Mouse (Mus musculus) liver, embryonic 15.5 days (tissue): ENCODE data around the gene Ralgapa2. TPM values are rescaled to one million over a fixed set of nuclear protein-coding genes. Genes with fewer than 3 reads are reported as not detected.

ENCODE experiments used
- ATAC-seq: fragments of 200-750 bp; cut with Nextera tagmentation; 2 replicates; pipeline ENCODE4 v1.8.0; 2017; ENCODE audit warnings: moderate number of reproducible peaks, mild to moderate bottlenecking, moderate library complexity; ENCODE audit not compliant: insufficient read depth
- H3K27ac ChIP-seq: fragments of 300-500 bp; sonication (generic); replicated peaks from 2 replicates; pipeline ENCODE4 v1.5.1; 2015; ENCODE audit warnings: mild to moderate bottlenecking, inconsistent platforms
- H3K27me3 ChIP-seq: fragments of 300-500 bp; sonication (generic); 2 replicates; pipeline ENCODE4 v1.6.1; 2015; ENCODE audit warnings: mild to moderate bottlenecking, inconsistent platforms
- H3K36me3 ChIP-seq: fragments of 300-500 bp; sonication (generic); replicated peaks from 2 replicates; pipeline ENCODE4 v1.6.1; 2015; ENCODE audit warnings: moderate library complexity, mild to moderate bottlenecking, inconsistent platforms
- H3K4me1 ChIP-seq: fragments of 300-500 bp; sonication (generic); replicated peaks from 2 replicates; pipeline ENCODE4 v1.6.1; 2015; ENCODE audit warnings: inconsistent platforms
- H3K4me2 ChIP-seq: fragments of 300-500 bp; sonication (generic); 2 replicates; pipeline ENCODE4 v1.6.1; 2015; ENCODE audit warnings: moderate library complexity, mild to moderate bottlenecking, inconsistent platforms
- H3K4me3 ChIP-seq: fragments of 300-500 bp; sonication (generic); replicated peaks from 2 replicates; pipeline ENCODE4 v1.5.1; 2015; ENCODE audit warnings: mild to moderate bottlenecking, inconsistent platforms
- H3K9ac ChIP-seq: fragments of 300-500 bp; sonication (generic); 2 replicates; pipeline ENCODE4 v1.6.1; 2015; ENCODE audit warnings: moderate library complexity, mild to moderate bottlenecking, inconsistent platforms
- H3K9me3 ChIP-seq: fragments of 300-500 bp; sonication (generic); replicated peaks from 2 replicates; pipeline ENCODE4 v1.6.1; 2016; ENCODE audit warnings: inconsistent platforms
- WGBS: fragments of 180-500 bp; shearing (Covaris S2); methylation state at CpG from one replicate; pipeline ENCODE4 v1.1.7; 2015; ENCODE audit warnings: mixed read lengths; ENCODE audit not compliant: insufficient replicate concordance; 5-methylcytosine and 5-hydroxymethylcytosine counted together
- polyA plus RNA-seq: library from polyadenylated mRNA; unstranded; fragments of >200 nt; fragmentation: Nextera tagmentation; extraction: Ambion mirVana; gene quantifications from 2 replicates; pipeline ENCODE4 v1.2.1, GENCODE M21; 2015

Ralgapa2 gene
- polyA plus RNA-seq: 3.5 and 6.6 TPM in 2 replicates

DNA sequence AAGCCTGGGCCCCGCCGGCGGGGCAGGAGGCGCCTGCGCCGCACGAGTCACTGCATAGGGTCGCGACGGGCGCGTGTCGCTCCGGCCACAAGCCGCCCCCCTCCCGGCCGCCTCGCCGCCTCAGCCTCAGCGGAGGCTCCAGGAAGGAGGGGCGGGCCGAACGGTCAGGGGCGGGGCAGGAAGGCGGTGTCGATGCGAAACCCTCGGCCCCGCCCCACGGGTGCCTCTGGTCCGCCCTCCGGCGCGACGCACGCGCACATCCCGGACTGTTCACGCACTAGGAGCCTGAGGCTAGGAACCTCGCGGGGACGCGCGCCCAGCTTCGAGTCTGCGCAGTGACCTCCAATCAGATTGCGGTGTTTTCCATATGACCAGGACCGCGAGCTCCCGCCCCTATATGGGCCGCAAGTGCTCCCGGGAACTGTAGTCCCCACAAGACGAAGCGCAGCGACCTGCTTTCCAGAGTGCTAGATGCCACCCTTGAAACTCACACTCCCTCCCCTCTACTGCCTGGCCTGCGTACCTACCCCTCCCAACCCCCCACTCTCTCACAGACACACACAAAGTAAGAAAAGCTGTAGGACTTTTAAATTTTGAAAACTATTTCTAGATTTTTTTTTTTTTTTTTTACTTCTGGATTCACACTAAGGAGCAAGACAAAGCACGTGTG lies at the start of gene Ralgapa2:
Ralgapa2 (minus strand) TSS at position 434 of the 670 bp plus-strand sequence.
- under 1% methylated on average over 57 of the region's 57 CpGs for WGBS
- Histone ChIP-seq H3K9me3 (no peaks in the 10 kb centered on the region), H3K9ac (peak within 1 kb of the TSS; percentile 89), H3K4me1 (peaks cover 28% of the 10 kb centered on the region), H3K36me3 (no peaks in the 10 kb centered on the region), H3K4me2 (peak within 1 kb of the TSS; percentile 98), H3K4me3 (peak within 1 kb of the TSS; percentile 82), H3K27me3 (no peaks in the 10 kb centered on the region), H3K27ac (peak within 1 kb of the TSS; percentile 72)
- peak; percentile 99 for ATAC-seq

DNA sequence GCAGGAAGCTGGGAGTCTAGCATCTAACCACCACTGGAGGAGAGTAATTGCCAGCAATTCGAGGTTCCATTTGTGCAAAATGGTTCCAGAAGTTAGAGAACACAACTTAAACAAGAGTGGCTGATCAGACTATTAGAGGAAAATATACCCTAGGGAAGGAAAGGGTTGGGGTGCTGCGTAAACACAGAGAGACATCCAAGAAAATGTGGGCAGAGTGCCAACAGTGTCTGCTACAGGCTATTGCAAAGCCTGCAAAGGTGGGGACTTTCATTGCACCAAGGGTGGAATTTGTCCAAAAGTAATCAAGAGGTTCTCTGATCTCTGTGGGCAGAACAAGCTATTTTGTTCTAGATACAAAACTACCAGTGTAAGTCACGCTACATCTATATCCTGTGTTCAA lies 49.4 kb upstream of the Ralgapa2 start:
- Histone ChIP-seq H3K36me3 (no peaks in the 10 kb centered on the region), H3K9me3 (no peaks in the 10 kb centered on the region), H3K9ac (no peak overlapping the region), H3K4me2 (no peak overlapping the region), H3K27me3 (no peaks in the 10 kb centered on the region), H3K4me1 (peaks cover 6% of the 10 kb centered on the region; the same call in 1 of the 2 replicates), H3K27ac (no peak overlapping the region), H3K4me3 (no peak overlapping the region)
- ATAC-seq: no peak
- WGBS: 47% methylated on average over 3 of the region's 3 CpGs

DNA sequence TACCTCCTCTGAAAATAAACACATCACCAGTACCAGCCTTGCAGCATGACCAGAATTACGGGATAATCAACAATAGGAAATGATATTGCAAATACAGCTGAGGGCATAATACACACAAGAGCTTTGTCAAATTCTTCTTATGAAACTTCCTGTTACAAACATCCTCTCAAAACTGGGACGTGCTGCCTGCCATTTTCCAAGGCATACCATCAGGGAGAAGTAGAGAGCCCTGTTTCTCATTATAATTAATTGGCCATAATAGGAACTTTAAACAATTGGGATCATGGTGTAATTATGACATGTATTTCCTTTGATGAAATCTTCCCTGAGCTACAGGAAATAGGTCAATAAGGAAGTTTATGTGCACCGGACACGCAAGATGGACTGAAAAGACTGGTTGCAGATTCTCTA lies 48.5 kb upstream of the Ralgapa2 start:
- H3K9me3 ChIP-seq: no peaks in the 10 kb centered on the region
- no peak overlapping the region for H3K27ac ChIP-seq
- WGBS: 37% methylated on average over 4 of the region's 4 CpGs
- ATAC-seq: no peak
- no peaks in the 10 kb centered on the region for H3K36me3 ChIP-seq
- H3K27me3 ChIP-seq: no peaks in the 10 kb centered on the region
- H3K4me2 ChIP-seq: no peak overlapping the region
- H3K9ac ChIP-seq: no peak overlapping the region
- peaks cover 6% of the 10 kb centered on the region; the same call in 1 of the 2 replicates for H3K4me1 ChIP-seq
- no peak overlapping the region for H3K4me3 ChIP-seq

DNA sequence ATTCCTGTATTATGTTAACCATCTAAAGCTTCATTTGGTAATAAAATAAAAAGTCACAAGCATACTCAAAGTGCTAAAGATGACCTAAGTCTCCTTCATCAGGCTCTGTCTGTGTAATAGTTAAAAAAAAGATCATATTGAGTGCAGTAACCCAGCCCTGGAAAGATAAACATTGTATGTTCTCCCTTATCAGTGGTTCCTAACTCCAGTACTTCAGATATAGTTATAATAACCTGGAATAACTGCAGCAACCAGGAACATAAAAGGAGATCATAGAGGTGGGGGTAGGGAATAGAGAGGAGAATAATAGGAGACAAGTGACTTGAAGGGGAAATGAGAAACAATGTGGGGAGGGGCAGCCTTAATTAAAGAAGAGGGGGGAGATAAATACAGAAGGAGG lies 44.0 kb upstream of the Ralgapa2 start:
- Histone ChIP-seq H3K4me1 (no peaks in the 10 kb centered on the region), H3K4me3 (no peak overlapping the region), H3K36me3 (no peaks in the 10 kb centered on the region), H3K27me3 (no peaks in the 10 kb centered on the region), H3K4me2 (no peak overlapping the region), H3K9me3 (no peaks in the 10 kb centered on the region), H3K27ac (no peak overlapping the region), H3K9ac (no peak overlapping the region)
- ATAC-seq: no peak

DNA sequence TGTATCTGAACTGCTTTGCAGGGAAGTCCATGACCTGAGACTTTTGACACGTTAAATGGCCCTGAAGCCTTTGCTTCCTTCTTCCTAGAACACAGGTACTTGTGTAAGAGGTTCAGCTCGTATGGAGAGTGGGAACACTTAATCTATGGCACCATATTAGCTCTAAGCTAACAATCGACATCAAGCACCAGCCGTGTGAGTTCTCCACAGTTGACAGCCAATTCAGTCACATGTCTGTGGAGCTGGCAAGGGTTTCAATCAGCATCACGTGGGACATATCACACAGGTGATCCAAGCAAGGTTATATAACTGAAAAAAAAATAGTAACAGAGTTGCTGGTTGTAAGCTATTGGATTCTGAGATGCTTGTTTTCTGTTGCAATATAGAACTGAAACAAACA lies 43.2 kb upstream of the Ralgapa2 start:
- Histone ChIP-seq H3K9me3 (no peaks in the 10 kb centered on the region), H3K36me3 (no peaks in the 10 kb centered on the region), H3K4me3 (no peak overlapping the region), H3K9ac (no peak overlapping the region), H3K4me2 (no peak overlapping the region), H3K27ac (no peak overlapping the region), H3K27me3 (no peaks in the 10 kb centered on the region), H3K4me1 (no peaks in the 10 kb centered on the region)
- 44% methylated on average over 5 of the region's 5 CpGs for WGBS
- ATAC-seq: no peak

DNA sequence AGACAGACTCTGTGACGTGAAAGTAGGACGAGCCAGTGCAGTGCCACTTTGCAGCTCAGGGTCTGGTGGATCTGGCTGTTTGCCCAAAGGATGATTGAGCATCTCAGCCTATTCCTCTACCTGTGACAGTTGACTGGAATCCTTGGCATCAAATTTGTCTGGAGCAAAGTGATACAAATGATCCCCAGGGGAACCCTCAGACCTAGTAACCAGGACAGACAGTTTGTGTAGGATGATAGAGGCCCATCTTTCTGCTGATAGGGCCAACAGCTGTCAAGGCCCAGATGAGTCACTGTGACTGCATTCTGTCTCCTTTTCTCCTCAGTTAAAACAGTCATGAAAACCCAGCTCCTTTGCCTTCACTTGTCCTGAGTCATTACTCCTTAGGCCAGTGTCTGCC lies 41.6 kb upstream of the Ralgapa2 start:
- Histone ChIP-seq H3K4me2 (no peak overlapping the region), H3K27me3 (no peaks in the 10 kb centered on the region), H3K27ac (no peak overlapping the region), H3K4me1 (no peaks in the 10 kb centered on the region), H3K9ac (no peak overlapping the region), H3K36me3 (no peaks in the 10 kb centered on the region), H3K9me3 (no peaks in the 10 kb centered on the region), H3K4me3 (no peak overlapping the region)
- ATAC-seq: no peak
- WGBS: 60% methylated on average over 2 of the region's 2 CpGs

DNA sequence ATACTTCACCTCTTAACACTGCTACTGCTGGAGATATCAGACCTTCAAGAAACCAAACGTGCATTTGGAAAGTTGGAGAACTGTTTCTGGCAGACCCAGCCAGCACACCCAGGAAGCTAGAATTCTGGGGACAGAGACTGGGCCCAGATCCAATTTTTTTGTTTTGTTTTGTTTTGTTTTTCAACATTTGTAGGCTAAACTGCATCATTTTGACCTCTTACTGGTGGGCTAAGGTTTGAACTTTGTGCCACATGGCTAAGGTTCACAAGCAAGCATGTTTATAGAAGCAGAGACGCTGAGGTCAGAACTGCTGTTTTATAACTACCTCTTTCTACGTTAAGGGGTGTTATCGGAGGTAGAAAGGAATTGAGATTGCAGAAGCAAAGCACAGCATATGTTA lies 39.7 kb upstream of the Ralgapa2 start:
- Histone ChIP-seq H3K4me1 (no peaks in the 10 kb centered on the region), H3K27ac (no peak overlapping the region), H3K4me2 (no peak overlapping the region), H3K36me3 (no peaks in the 10 kb centered on the region), H3K27me3 (no peaks in the 10 kb centered on the region), H3K9me3 (no peaks in the 10 kb centered on the region), H3K9ac (no peak overlapping the region), H3K4me3 (no peak overlapping the region)
- WGBS: 60% methylated on average over 4 of the region's 4 CpGs
- ATAC-seq: no peak

DNA sequence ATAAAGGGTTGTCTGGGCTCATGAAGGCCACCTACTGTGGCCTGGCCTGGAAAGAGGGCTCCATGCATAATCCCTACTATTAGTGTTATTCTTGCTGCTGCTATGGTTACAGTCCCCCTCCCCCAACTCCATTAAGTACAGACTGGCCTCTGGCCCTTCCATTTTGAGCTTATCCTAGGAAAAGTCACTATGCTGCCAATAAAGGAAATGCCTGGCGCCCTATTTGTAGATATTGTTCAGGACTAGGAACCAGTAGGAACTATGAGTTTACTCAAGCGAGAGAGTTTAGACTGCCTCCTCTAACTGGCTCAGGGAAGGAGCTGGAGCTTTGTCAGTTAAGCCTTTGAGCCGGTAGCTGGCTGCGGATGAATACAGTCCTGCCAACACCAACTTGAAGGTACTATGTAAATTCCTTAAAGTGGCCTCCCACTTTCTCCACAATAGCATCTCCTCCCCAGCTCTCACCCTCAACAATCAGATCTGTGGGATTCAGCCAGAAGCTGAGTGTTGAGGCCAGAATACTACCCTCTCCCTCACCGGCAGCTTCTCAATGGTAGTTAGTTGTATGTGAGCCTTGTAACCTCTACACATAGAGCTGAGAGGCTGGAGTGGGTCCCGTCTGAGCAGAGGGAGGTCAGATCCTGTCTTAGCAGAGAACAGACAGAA lies 37.1 kb upstream of the Ralgapa2 start:
- no peaks in the 10 kb centered on the region for H3K36me3 ChIP-seq
- H3K4me3 ChIP-seq: no peak overlapping the region
- ATAC-seq: no peak
- no peaks in the 10 kb centered on the region for H3K4me1 ChIP-seq
- H3K27me3 ChIP-seq: no peaks in the 10 kb centered on the region
- H3K9me3 ChIP-seq: no peaks in the 10 kb centered on the region
- WGBS: 56% methylated on average over 6 of the region's 6 CpGs
- H3K27ac ChIP-seq: no peak overlapping the region
- H3K4me2 ChIP-seq: no peak overlapping the region
- no peak overlapping the region for H3K9ac ChIP-seq

DNA sequence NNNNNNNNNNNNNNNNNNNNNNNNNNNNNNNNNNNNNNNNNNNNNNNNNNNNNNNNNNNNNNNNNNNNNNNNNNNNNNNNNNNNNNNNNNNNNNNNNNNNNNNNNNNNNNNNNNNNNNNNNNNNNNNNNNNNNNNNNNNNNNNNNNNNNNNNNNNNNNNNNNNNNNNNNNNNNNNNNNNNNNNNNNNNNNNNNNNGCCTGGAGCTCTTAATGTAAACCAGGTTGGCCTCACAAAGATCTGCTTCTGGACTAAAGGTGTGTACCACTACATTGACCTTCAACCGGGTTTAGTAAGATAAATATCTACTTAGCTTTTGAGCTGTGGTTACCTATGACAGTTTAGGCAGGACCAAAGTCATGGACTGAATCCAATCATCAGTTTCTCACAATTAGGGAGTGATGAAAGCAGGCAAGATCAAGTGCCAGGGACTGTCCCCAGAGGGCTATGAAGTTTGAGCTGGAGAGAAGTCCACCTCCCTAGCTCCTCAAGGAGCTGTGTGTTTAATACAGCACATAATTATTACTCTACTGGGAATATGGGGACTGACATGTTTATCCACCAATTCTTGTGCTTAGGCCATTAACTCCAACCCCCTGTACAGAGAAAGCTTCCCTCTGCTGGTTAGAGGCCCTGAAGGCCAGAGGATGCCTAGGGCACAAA lies 32.1 kb upstream of the Ralgapa2 start:
- no peak for ATAC-seq
- H3K27me3 ChIP-seq: no peaks in the 10 kb centered on the region
- no peaks in the 10 kb centered on the region for H3K36me3 ChIP-seq
- no peak overlapping the region for H3K4me2 ChIP-seq
- H3K27ac ChIP-seq: no peak overlapping the region
- no peak overlapping the region for H3K9ac ChIP-seq
- no peak overlapping the region for H3K4me3 ChIP-seq
- WGBS: 36% methylated on average over 1 of the region's 1 CpGs
- H3K4me1 ChIP-seq: no peaks in the 10 kb centered on the region
- no peaks in the 10 kb centered on the region for H3K9me3 ChIP-seq

DNA sequence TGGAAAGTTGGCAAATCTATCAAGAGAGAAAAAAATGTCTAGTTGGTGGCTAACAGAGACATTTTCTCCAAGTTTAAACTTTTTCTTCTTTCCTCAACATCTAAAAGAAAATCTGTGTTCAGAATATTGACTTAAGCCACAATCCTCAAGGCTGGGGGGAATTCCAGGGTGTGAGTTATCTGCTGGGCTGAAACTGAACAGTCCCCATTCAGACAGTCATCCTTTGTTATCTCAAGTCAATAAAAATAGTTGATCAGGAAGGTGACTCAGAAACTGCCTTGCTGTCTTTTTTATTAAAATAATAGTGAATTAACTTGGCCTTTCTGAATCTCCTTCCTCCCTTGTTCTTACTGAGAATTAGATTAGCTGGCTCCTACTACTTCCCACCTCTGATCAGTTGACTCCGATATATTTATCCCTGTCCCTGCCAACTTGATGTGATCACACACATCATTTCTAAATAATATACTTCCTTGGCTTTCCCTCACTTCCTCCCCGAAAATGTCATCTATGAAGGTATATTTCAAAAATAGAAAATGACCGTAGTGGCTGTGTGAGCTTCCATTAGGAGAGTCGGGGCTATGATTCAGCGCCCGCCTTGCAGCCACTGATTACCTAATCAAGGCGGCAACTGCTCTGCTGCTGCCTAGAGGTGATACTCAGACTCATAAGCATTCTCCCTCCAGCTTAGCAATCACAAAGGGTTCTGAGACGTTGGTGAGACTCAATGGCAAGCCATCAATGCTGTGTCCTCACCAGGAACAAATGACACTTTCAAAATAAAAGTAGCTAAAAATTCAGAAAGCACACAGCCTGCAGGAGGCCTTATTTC lies 21.2 kb upstream of the Ralgapa2 start:
- no peak for ATAC-seq
- Histone ChIP-seq H3K27me3 (no peaks in the 10 kb centered on the region), H3K9me3 (no peaks in the 10 kb centered on the region), H3K27ac (no peak overlapping the region), H3K4me3 (no peak overlapping the region), H3K4me1 (peaks cover 19% of the 10 kb centered on the region), H3K36me3 (no peaks in the 10 kb centered on the region), H3K4me2 (no peak overlapping the region), H3K9ac (no peak overlapping the region)
- WGBS: 28% methylated on average over 8 of the region's 8 CpGs

DNA sequence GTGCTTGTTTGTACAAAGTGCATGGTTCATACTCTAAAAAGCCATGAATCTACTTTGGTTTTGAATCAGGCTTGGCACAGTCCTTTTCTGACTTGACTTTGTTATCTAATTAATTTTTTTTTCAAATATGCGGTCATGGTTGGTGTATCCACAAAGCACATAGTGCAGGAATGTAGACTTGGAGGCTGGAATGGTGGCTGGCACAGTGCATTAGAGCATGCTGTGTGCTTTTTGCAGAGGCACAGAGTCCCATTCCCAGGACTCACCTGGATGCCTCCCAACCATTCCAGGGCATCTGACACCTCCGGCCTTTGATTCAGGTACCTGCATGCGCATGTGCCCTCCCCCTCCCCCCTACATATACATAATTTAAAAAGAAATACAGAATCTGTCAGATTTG lies 20.3 kb upstream of the Ralgapa2 start:
- no peaks in the 10 kb centered on the region for H3K9me3 ChIP-seq
- 74% methylated on average over 3 of the region's 3 CpGs for WGBS
- H3K36me3 ChIP-seq: no peaks in the 10 kb centered on the region
- no peak overlapping the region for H3K4me3 ChIP-seq
- ATAC-seq: no peak
- peaks cover 15% of the 10 kb centered on the region for H3K4me1 ChIP-seq
- no peak overlapping the region for H3K9ac ChIP-seq
- no peaks in the 10 kb centered on the region for H3K27me3 ChIP-seq
- H3K4me2 ChIP-seq: no peak overlapping the region
- H3K27ac ChIP-seq: no peak overlapping the region
